Mouse (Mus musculus) naive thymus-derived CD4-positive, alpha-beta T cell, adult 2 months (primary cell): ENCODE measurements around the gene Gja8.

ENCODE experiments used
- DNase-seq: peaks from one replicate; pipeline ENCODE4 v3.0.0-alpha.2; 2011; ENCODE audit warnings: low read depth

The Gja8 gene

DNA sequence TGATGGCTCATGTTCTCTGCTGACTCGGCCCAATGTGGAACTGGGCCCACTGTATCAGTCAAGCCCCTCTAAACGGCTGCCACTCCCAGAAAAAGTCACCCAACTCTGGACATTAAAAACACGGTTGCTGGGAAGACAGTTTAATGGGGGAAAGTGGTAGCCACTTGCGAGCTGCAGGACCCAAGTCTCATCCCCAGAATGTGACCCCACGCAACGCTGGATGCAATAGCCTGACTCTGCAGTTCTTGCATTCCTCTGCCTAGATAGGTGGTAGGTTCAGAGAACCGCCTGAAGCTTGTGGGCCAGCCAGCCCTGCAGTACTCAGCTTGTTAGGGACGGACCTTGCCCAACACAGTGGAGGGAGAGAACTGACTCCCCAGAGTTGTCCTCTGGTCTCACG is 46.3 kb downstream of the Gja8 start:
- DNase-seq: no peak

DNA sequence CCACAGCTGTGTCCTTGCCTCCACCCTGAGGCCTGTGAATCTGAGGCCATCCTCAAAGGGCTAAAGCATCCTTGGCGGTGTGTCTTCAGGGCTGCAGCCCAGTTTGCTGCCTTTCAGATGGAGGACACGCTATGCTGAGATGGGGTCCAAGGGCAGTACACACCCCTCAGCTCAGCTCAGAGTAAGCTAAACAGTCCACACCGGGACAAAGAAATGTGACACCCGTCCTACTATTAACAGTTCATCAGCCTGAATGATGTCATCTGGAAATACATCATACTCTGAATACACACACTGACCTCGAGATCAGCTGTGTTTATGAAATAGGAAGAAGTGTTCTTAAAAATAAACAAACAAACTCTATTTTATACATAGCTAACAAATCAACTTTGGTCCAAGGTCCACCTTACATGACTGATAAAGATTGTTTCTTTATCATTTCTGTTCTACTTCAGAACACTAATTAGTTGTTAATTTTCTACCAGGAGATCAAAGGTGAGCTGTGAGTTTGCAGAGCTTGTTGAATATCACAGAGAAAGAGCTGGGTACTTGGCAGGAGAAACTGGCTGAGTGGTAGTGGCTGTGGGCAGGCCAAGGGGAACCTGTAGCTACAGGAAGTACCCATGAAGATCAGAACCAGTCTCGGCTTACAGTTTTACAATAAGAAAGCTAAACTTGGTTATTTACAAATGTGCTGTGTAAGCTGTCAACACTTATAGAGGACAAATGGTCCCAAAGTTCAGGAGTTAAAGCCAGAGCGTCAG is 50.8 kb downstream of the Gja8 start:
- no peak for DNase-seq

DNA sequence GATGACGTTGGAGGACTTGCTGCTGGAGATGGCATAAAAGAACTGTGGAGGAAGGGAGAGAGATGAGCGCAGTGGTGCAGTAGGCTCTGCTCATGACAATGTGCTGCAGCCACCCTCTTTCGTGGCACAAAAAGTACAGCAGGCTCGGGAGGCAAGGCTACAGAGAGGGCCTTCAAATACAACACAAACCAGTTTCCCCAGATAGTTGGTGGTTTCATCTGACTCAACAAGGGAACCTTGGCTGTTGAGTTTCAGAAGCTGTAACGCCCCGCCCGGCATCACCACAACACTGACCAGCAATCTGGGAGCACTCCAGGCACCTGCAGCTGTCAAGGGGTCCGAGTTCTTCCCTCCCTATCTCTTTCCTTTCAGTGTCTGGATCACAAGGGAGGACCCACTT is 53.3 kb downstream of the Gja8 start:
- DNase-seq: no peak

DNA sequence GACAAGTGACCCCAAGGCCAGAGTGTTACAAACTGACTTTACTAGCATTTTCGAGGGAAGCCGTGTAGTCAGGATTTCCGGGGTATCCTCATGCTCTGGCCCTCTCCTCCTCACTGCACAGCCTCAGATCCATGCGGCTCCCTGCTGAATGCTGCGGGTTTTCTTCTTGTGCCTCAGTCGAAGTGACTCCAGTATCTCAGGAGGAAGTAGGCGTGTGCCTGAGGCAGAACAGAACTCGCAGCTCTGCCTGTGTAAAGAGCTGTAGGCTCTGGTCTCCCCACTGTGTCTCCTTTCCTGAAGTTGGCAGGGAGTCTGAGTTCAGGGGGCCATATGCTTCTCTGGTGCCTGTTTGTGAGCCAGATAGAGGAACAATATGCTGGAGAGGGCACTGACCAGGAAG is 54.8 kb downstream of the Gja8 start:
- no peak for DNase-seq

DNA sequence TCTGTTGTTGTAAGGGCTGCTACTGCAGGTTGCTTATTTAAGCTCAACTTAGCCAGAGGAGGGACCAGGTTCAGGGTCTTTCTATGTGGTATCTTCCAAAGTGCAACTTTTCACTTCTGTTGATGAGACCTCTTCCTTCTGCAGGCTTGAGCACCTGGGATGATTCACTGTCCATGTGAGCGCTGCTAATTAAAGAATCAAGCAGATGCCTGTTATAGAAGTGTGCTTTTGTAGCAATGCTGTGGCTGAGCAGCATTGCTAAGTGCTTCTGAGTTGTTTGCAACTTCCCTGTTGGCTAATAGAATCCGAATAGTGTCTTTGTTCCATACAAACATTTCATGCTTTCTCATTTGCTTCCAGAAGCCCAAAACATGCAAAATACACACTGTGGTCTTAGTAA is 55.5 kb downstream of the Gja8 start:
- DNase-seq: no peak

DNA sequence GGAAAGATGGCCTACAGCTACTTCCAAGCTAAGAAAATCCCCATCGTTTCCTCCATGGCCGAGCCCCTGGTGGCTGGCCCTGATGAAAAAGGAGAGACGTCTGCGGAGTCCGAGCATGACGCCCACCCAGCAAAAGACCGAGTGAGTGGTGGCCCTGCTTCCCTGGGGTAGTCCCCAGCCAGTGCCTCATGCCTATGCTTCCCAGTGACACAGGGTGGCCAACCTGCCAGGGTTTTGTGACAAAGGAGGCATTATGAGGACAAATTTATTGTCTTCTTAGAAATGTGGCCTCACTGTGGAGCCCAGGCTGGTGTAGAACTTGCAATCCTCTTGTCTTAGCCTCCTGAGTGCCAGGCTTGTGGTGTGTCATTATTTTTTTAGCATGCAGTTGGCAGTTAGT is 56.7 kb downstream of the Gja8 start:
- no peak for DNase-seq

DNA sequence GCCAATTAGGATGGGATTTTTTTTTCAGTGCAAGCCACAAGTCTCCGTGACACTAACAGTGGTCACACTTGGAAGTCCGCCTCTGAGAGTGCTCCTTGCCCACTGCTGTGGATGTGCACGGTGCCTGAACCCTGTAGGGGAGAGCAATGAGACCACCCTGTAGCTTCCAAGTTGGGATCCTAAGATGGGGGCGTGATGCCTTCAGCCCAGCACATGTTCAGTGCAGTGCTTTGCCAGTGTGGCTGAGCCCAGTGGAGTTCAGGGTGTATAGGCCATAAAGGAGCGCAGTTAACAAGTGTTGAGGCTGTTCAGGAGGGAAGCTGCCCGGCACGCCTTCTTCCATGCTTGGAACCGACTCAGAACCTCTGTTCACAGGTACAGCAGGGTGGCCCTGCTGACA is 57.3 kb downstream of the Gja8 start:
- no peak for DNase-seq

DNA sequence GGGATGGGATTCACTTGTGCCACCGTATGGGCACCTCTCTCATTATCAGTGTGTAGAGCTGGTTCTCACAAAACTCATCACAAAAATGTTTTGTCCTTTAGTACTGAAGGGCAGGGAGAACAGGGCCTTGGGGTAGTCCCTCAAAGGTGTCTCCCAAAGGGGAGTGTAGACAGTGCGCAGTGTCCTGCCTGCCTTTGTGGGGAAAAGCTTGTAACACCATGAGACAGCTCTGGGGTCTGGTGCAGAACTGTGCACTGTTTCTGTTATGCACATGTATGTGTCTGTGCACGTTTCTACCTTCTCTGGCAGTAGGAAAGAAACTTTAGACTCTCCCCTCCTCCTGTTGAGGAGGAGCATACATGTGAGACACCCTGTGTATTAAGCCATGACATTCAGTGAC is 58.0 kb downstream of the Gja8 start:
- DNase-seq: no peak
